Mouse (Mus musculus) kidney, embryonic 16.5 days (tissue): Measurements from ENCODE around the gene Lin28a. TPM values are rescaled to one million over a fixed set of nuclear protein-coding genes. Genes with fewer than 3 reads are reported as not detected.

ENCODE experiments used
- ATAC-seq: fragments of 200-750 bp; cut with Nextera tagmentation; 2 replicates; pipeline ENCODE4 v1.8.0; 2017; ENCODE audit warnings: moderate TSS enrichment; ENCODE audit not compliant: low FRiP score, low TSS enrichment
- H3K27ac ChIP-seq: fragments of 300-500 bp; sonication (generic); 2 replicates; pipeline ENCODE4 v1.5.1; 2014; ENCODE audit warnings: low read length
- H3K27me3 ChIP-seq: fragments of 300-500 bp; sonication (generic); 2 replicates; pipeline ENCODE4 v1.6.1; 2014; ENCODE audit warnings: low read length, control low read depth, mixed read lengths; ENCODE audit not compliant: insufficient read depth
- H3K36me3 ChIP-seq: fragments of 300-500 bp; sonication (generic); 2 replicates; pipeline ENCODE4 v1.6.1; 2014; ENCODE audit warnings: low read length, control low read depth, mixed read lengths; ENCODE audit not compliant: insufficient read depth
- H3K4me1 ChIP-seq: fragments of 300-500 bp; sonication (generic); 2 replicates; pipeline ENCODE4 v1.6.1; 2014; ENCODE audit warnings: low read length, control low read depth, mixed read lengths; ENCODE audit not compliant: insufficient read depth
- H3K4me2 ChIP-seq: fragments of 300-500 bp; sonication (generic); replicated peaks from 2 replicates; pipeline ENCODE4 v1.6.1; 2014; ENCODE audit warnings: low read depth, low read length
- H3K4me3 ChIP-seq: fragments of 300-500 bp; sonication (generic); 2 replicates; pipeline ENCODE4 v1.5.1; 2014; ENCODE audit warnings: mild to moderate bottlenecking, low read length
- H3K9ac ChIP-seq: fragments of 300-500 bp; sonication (generic); replicated peaks from 2 replicates; pipeline ENCODE4 v1.6.1; 2014; ENCODE audit warnings: low read length
- H3K9me3 ChIP-seq: fragments of 300-500 bp; sonication (generic); 2 replicates; pipeline ENCODE4 v1.6.1; 2016; ENCODE audit warnings: low read length, control low read depth
- WGBS: fragments of 180-500 bp; shearing (Covaris S2); extraction: QIAGEN DNeasy Blood & Tissue Kit; methylation state at CpG from one replicate; pipeline ENCODE4 v1.1.7; 2014; 5-methylcytosine and 5-hydroxymethylcytosine counted together
- polyA plus RNA-seq: library from polyadenylated mRNA; unstranded; fragments of >200 nt; fragmentation: Nextera tagmentation; extraction: Ambion mirVana; gene quantifications from 2 replicates; pipeline ENCODE4 v1.2.1, GENCODE M21; 2015

Gene Lin28a
- not detected in 2 replicates for polyA plus RNA-seq

DNA sequence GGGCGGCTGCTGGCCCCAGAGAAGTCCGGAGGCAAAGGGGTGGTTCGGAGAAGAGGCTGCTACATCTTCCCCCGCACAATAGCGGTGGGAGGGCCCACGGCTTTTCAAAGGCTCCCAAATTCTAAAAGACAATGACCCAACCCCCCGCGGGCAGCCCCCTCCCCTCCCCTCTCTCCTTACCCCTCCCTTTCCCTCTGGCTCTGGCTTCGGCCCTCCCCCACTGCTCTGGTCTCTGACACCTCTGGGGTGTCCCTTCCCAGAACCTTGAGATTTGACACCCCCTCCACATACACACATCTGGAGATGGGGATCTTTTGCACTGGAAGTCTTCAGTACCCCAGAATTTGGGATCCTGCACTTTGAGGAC is at the start of gene Lin28a:
Gene Lin28a (minus strand): TSS at position 63 of the 367 bp plus-strand sequence.
- Histone ChIP-seq H3K4me1 (peaks cover 35% of the 10 kb centered on the region), H3K9ac (no peak within 1 kb of the TSS), H3K9me3 (no peaks in the 10 kb centered on the region), H3K27ac (no peak within 1 kb of the TSS), H3K4me3 (peak within 1 kb of the TSS; percentile 26), H3K36me3 (no peaks in the 10 kb centered on the region), H3K4me2 (peak within 1 kb of the TSS; percentile 40), H3K27me3 (peaks cover 36% of the 10 kb centered on the region)
- no peak for ATAC-seq
- WGBS: 1% methylated on average over 8 of the region's 9 CpGs

DNA sequence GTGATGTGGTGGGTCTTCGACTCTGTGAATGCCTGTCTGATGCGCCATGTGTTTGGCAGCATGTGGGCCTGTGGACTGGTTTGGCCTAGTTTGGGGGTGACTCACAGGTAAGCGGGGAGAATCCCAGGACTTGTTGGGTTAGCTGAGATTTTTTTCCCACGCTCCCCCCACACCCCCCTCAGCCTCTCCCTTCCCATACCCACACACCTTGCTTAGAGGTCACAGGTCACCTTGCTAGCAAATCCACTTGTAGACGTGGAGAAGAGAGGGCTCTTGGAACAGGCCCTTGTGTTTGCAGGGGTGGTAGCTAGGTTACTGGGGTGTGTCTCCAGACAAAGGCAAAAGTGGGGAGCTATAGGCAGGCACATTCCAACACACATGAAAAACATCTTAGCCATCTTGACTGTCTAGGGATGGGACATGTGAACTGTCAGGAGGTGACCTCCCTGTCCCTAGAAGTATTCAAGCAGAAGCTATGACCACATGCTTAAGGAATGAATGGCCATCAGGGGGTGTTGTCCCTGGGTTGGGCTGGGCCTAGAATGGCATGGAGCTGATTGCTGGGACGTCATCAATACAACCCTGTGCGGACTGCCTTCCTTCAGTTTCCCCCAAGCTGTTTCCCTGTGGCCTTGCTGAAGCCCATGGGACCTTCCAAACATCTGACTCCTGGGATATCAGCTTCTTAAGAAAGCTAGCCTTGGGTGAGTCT is 49.3 kb upstream of the Lin28a start:
- Histone ChIP-seq H3K27me3 (peaks cover 11% of the 10 kb centered on the region), H3K36me3 (no peaks in the 10 kb centered on the region), H3K4me3 (no peak overlapping the region), H3K9ac (no peak overlapping the region), H3K9me3 (no peaks in the 10 kb centered on the region), H3K4me1 (peaks cover 8% of the 10 kb centered on the region; the same call in 1 of the 2 replicates), H3K27ac (no peak overlapping the region), H3K4me2 (no peak overlapping the region)
- ATAC-seq: no peak
- 82% methylated on average over 7 of the region's 7 CpGs for WGBS

GRCm38 (mm10) chr4:134067383-134067782 is 48.7 kb upstream of the Lin28a start:
- Histone ChIP-seq H3K27me3 (peaks cover 11% of the 10 kb centered on the region), H3K4me1 (peaks cover 8% of the 10 kb centered on the region; the same call in 1 of the 2 replicates), H3K4me3 (no peak overlapping the region), H3K9me3 (no peaks in the 10 kb centered on the region), H3K27ac (no peak overlapping the region), H3K4me2 (no peak overlapping the region), H3K9ac (no peak overlapping the region), H3K36me3 (no peaks in the 10 kb centered on the region)
- ATAC-seq: no peak
- 84% methylated on average over 8 of the region's 8 CpGs for WGBS

DNA sequence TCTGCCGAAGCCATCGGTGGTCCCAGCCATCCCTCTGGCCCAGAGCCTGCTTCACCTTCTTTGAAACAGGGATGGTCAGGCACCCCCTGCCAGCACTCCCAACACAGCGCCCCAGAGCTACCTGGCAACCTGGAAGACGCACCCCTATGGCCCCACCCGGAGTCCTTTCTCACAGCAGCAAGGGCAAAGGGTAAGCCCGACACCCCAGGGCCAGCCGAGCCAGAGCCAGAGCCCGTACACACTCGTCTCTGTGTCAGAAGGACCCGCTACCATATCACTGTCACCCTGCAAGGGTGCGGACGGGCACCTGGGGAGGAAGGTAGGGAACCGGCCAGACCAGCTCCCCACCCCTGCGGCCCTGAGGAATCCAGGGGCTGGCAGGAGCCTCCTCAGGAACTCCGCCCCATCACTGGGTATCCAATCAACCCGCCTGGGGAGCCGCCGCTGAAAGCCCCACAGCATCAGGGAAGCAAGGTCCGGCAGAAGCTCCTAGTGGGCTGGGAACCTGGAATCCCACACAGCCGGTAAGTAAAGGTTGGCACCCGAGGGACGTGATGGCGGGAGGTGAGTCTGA is 46.9 kb upstream of the Lin28a start:
- Histone ChIP-seq H3K4me1 (peaks cover 15% of the 10 kb centered on the region), H3K4me2 (peak overlapping the region; percentile 39), H3K27ac (no peak overlapping the region), H3K9me3 (no peaks in the 10 kb centered on the region), H3K27me3 (peaks cover 11% of the 10 kb centered on the region), H3K36me3 (no peaks in the 10 kb centered on the region), H3K9ac (no peak overlapping the region), H3K4me3 (0 out of 2 replicates have a peak overlapping the region, but pooled peaks have one; percentile 3)
- ATAC-seq: no peak
- WGBS: 19% methylated on average over 23 of the region's 23 CpGs

DNA sequence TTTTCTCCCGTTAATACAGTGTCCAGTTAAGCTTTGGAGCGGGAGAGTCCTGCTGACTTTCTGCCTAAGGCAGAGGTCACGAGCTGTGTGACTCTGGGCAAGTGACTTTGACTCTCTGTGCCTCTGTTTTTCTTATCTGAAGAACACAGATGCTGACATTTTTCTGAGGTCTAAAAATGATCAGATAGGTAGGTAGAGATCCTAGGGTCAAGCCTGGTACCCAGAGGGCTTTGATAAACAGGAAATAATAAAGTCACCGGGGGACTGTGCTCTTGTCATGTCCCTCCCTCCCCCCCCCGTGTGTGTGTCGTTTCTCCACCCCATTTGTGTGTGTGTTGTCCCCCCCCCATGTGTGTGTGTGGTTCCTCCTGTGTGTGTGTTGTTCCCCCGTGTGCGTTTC is 43.9 kb upstream of the Lin28a start:
- H3K9ac ChIP-seq: no peak overlapping the region
- peaks cover 14% of the 10 kb centered on the region for H3K27me3 ChIP-seq
- no peak overlapping the region for H3K4me2 ChIP-seq
- ATAC-seq: no peak
- peaks cover 22% of the 10 kb centered on the region for H3K4me1 ChIP-seq
- H3K36me3 ChIP-seq: no peaks in the 10 kb centered on the region
- no peak overlapping the region for H3K27ac ChIP-seq
- WGBS: 68% methylated on average over 8 of the region's 8 CpGs
- no peak overlapping the region for H3K4me3 ChIP-seq
- H3K9me3 ChIP-seq: no peaks in the 10 kb centered on the region

DNA sequence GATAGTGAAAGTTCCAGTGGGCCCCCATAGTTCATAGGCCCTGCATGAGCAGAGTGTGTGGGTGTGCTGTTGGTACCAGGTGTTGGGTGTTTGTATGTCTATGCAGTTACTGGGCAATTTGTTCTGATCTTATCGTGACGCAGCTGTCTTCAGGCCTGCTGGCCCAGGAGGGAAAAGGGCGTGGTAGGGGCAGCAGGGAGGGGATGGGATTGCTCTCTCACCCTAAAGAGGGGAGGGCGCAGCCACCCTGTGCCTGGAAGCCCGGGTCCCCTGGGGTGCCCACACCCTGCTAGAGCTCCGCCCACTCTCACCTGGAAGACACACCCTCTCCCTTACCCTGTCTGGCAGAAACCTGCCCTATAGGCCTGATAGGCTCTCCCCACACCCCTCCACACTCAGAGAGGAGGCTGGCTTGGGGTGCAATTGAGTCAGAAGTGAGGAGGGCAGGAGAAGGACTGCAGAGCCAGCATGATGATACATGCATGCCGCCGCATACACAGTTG is 43.4 kb upstream of the Lin28a start:
- H3K4me1 ChIP-seq: peaks cover 22% of the 10 kb centered on the region
- no peak overlapping the region for H3K4me3 ChIP-seq
- H3K36me3 ChIP-seq: no peaks in the 10 kb centered on the region
- no peak overlapping the region for H3K27ac ChIP-seq
- 0 out of 2 replicates have a peak, but pooled peaks have one; percentile 61 for ATAC-seq
- 43% methylated on average over 8 of the region's 8 CpGs for WGBS
- peaks cover 14% of the 10 kb centered on the region for H3K27me3 ChIP-seq
- H3K9me3 ChIP-seq: no peaks in the 10 kb centered on the region
- H3K4me2 ChIP-seq: no peak overlapping the region
- H3K9ac ChIP-seq: no peak overlapping the region

DNA sequence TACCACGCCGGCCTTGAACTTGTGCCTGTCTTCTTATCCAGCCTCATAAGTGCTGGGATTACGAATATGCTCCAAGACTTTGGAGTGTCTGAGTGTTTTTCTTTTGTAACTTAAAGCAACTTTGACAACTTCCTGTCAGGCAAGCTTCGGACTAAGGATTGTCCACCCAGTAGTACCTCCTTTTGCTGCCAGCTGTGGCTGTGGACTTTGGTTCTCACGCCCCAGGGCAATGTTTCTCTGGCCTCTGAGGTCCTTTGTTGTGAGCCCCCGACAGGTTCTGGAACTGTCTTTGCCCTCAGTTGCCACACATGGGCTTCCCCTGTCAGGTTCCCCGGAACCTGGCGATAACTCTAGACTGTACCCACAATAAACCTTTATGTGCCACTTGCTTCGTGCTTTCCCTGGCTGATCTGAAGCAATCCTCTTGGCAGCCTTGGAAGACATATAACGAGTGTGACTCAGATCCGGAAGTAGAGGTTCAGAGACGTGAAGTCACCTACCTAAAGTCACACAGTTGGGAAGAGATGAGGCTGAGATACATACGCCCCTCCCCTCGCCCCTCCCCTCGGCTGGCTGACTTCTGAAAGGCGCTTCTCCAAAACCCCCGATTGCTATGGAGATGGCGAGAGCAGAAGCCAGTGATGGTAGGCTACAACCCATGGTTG is 42.7 kb upstream of the Lin28a start:
- Histone ChIP-seq H3K4me3 (no peak overlapping the region), H3K27me3 (peaks cover 13% of the 10 kb centered on the region), H3K9ac (no peak overlapping the region), H3K4me2 (no peak overlapping the region), H3K4me1 (peaks cover 22% of the 10 kb centered on the region), H3K36me3 (no peaks in the 10 kb centered on the region), H3K9me3 (no peaks in the 10 kb centered on the region), H3K27ac (no peak overlapping the region)
- ATAC-seq: no peak
- 61% methylated on average over 18 of the region's 18 CpGs for WGBS

GRCm38 (mm10) chr4:134060135-134060865 is 41.7 kb upstream of the Lin28a start, which contains the start of gene Crybg2:
TSS of gene Crybg2 (plus strand) at chr4:134060815.
- Histone ChIP-seq H3K36me3 (no peaks in the 10 kb centered on the region), H3K4me3 (no peak within 1 kb of the TSS), H3K4me1 (peaks cover 17% of the 10 kb centered on the region), H3K4me2 (no peak within 1 kb of the TSS), H3K9me3 (no peaks in the 10 kb centered on the region), H3K9ac (no peak within 1 kb of the TSS), H3K27ac (no peak within 1 kb of the TSS), H3K27me3 (peaks cover 7% of the 10 kb centered on the region)
- 52% methylated on average over 28 of the region's 28 CpGs for WGBS
- no peak for ATAC-seq

DNA sequence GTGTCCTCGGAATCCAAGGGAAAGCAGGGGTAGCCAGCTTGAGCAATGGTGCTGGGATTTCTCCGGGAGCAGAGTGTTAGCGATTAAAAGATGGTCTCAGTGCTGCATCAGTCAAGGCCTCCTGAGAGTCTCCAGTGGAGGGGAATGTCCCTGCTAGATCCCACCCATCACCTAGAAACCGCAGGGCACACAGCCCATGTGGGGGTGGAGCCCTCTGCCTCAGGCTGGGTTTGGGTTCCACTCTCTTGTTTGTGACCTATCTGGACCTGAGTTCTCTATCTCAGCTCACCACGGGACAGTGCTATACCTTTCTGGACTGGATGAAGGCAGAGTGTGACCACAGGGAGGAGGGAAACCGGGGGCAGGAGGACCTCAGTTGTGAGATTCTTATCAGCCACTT is 40.3 kb upstream of the Lin28a start:
- Histone ChIP-seq H3K4me1 (peaks cover 13% of the 10 kb centered on the region), H3K4me3 (no peak overlapping the region), H3K27me3 (peaks cover 3% of the 10 kb centered on the region; the same call in 1 of the 2 replicates), H3K9me3 (no peaks in the 10 kb centered on the region), H3K4me2 (no peak overlapping the region), H3K9ac (no peak overlapping the region), H3K36me3 (no peaks in the 10 kb centered on the region), H3K27ac (no peak overlapping the region)
- WGBS: 88% methylated on average over 6 of the region's 6 CpGs
- ATAC-seq: no peak
